Mouse (Mus musculus) T-helper 17 cell (primary cell): Measurements from ENCODE around the gene Gpn2.

ENCODE experiments used
- in situ Hi-C, 2 experiments: fragments of 300-600 bp; cut with MboI, MseI; formaldehyde crosslinking; loops; 1 replicate in 1 of 2; 2 replicates in 1 of 2; pipeline ENCODE4 v1.15.1; 2025; ENCODE audit warnings: high pct_unique_total_duplicates in 2 of 2

Gpn2 gene

GRCm38 (mm10) chr4:133592570-133592969, 8.4 kb downstream of the Gpn2 start:
- in situ Hi-C loops, result loop anchor here (5.0 to 10.0 kb wide), 2 partner anchors 52 to 240 kb away; no protein-coding TSS in a partner anchor

GRCm38 (mm10) chr4:133595538-133595937, 11.4 kb downstream of the Gpn2 start:
- in situ Hi-C loops, result loop anchor here (10.0 kb wide), 1 partner anchor 49 kb away; no protein-coding TSS in a partner anchor

DNA sequence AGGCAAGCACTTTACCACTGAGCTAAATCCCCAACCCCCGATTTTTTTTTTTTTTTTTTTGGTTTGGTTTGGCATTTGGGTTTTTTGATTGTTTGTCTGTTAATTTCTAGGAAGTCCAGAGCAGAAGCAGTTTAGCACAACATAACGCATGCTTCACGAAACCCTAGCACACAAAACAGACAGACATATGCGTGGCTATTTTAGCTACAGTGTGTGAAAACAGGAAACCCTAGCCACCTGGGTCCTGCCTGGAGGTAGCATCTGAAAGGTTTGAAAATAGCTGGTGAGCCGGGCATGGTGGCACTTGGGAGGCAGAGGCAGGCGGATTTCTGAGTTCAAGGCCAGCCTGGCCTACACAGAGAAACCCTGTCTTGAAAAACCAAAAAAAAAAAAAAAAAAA, 11.9 kb downstream of the Gpn2 start:
- in situ Hi-C loops, result loop anchor here (10.0 kb wide), 1 partner anchor 49 kb away; no protein-coding TSS in a partner anchor

DNA sequence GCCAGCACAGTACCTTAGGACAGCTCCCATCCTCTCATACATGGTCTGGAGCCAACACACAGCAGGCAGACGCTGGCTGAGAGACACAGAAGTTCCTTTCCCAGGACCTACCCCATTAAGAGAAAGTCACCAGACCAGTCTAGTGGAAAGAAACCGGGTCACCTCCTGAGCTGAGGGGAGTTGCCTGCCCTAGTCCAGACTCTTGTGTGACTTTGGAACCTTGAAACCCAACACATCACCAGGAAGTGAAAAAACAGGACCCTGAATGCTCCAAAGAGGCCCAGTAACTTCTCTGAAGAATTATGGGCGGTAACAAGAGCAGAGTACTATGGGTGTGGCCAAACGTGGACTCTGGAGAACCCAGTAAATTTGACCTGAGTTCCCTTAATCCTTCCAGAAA, 14.5 kb downstream of the Gpn2 start:
- in situ Hi-C loops, result loop anchor here (10.0 kb wide), 1 partner anchor 46 kb away; no protein-coding TSS in a partner anchor

- in situ Hi-C loops, result loop anchor here (10.0 kb wide), 1 partner anchor 46 kb away; no protein-coding TSS in a partner anchor
Measured at GRCm38 (mm10) chr4:133599116-133599515, 15.0 kb downstream of the Gpn2 start.

- in situ Hi-C loops, result loop anchor here (10.0 kb wide), 1 partner anchor 45 kb away; no protein-coding TSS in a partner anchor
Measured at GRCm38 (mm10) chr4:133599571-133600073, 15.5 kb downstream of the Gpn2 start.

GRCm38 (mm10) chr4:133600306-133600705, 16.1 kb downstream of the Gpn2 start:
- in situ Hi-C loops, result no loop called here

DNA sequence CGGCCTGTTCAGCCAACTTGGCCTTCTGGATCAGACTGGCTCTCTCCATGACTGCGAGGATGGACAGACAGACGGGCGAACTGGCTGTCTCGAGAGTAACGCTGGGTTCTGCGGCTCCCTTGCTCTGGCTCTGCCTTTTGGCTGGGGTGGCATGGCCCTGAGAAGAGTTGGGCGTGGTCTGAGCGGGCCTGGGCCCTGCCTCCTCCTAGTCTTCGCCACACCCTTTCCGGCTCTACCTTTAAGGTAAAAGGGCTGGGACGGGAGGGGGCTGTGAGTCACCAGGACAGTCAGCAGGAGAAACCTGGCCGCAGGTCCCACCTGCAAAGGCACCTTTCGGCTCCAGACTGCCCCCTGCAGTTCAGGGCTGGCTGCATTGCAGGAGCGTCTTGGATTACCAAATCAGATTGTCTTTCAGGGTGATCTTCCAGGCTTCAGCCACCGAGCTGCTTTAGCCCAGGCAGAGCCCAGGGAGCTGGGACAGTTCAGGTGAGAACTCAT, 17.6 kb downstream of the Gpn2 start, which contains the start of gene Sfn:
Gene Sfn, minus strand, starts transcription at position 448 of the 498 bp plus-strand sequence.
- in situ Hi-C loops, result no loop called here

DNA sequence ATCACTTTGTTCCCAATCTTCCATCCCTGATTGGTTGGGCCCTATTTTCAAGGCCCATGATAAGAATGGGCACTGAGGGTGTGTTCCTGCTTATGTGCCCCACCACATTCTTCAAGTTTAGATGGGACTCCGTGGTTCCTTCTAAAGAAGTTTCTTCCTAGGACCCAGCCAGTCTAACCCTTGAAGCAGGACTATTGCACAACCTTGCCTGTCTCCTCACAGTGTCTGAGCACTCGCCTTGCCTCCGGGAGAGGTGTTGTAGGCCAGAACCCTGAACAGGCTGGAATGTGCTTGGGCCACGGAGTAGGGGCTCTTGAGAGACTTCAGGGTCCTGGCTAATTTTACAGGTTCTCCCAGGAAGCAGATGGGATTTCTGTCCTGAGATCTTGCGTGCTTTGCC, 18.9 kb downstream of the Gpn2 start:
- in situ Hi-C loops, result no loop called here

- in situ Hi-C loops, result no loop called here
Measured at GRCm38 (mm10) chr4:133604175-133604574, 20.0 kb downstream of the Gpn2 start.

- in situ Hi-C loops, result no loop called here
Measured at GRCm38 (mm10) chr4:133604856-133605255, 20.7 kb downstream of the Gpn2 start.

DNA sequence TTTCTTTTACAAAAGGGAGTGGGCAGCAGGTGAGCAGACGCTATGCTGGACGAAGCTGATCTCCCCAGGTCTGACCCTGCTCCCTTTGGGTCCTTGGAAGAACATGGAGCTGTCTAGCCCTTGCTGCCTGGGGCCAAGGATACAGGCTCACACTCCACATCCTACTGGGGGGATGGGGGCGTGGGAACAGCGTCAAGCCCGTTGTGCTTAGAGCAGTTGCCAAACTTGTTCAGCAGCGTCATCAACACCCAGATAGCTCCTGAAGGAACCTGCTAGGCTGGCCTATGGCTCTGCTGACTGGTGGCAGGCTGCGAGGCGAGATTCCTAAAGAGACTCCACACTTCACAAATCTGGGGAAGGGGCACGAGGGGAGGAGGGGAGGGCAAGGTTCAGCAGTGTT, 21.2 kb downstream of the Gpn2 start:
- in situ Hi-C loops, result no loop called here

- in situ Hi-C loops, result no loop called here
Measured at GRCm38 (mm10) chr4:133607284-133607683, 23.1 kb downstream of the Gpn2 start.

DNA sequence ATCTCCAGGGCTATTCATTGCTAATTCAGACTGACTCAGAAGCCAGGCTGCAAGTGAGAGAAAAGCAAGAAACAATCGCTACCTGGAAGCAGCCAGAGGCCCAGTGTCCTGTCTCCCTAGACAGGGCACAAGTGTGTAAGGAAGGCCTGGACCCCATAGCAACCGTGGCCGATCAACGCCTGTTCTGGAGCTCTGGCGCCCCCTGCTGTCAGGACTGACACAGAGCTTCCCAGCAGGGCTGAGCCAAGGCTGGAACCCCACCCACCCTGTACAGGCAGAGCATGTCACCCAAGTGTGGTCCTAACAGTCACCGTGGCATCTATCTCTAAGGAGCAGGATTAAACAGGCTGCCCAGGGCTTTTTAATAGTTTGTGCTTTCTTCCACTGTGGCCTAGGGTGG, 25.6 kb downstream of the Gpn2 start:
- in situ Hi-C loops, result loop anchor here in 1 of 2 experiments (10.0 kb wide), 1 partner anchor 635 kb away; the partner anchor contains the start of gene Fgr

GRCm38 (mm10) chr4:133611815-133612214, 27.7 kb downstream of the Gpn2 start:
- in situ Hi-C loops, result loop anchor here in 1 of 2 experiments (10.0 kb wide), 1 partner anchor 637 kb away; the partner anchor contains the start of gene Fgr

DNA sequence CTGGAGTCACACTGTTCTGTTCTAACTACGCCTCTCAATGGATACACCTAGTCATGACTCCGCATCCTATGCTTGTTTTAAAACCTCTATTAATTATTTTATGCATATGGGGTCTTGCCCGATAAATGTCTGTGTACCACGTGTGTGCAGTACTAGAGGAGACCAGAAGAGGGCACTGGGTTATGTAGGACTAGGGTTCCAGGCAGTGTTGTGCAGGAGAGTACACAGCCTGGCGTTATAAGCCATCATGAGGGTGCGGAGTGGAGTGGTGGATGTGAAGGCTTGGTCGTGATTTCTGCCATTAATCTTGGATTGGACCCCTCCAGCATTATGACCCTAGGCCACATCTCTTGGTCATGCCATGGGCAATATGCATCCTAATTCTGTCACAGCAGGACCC, 28.3 kb downstream of the Gpn2 start:
- in situ Hi-C loops, result loop anchor here in 1 of 2 experiments (10.0 kb wide), 1 partner anchor 638 kb away; the partner anchor contains the start of gene Fgr

DNA sequence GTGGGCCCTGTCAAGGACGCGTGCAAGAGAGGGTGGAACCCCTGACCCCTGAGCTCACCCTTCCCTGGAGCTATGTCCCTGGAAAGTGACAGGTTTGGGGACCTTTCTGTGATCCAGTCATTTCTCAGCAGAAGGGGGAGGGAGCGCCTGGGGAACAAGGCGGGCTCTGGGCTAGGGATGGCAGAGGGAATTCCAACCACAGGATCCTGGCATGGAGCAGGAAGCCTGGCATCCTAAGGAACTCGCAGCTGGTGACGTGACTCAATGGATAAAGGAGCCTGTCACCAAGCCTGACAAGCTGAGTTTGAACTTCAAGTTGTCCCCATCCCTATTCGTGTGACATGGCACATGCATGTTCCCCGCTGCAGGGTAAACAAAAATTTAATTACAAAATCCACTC, 28.9 kb downstream of the Gpn2 start:
- in situ Hi-C loops, result loop anchor here in 1 of 2 experiments (10.0 kb wide), 1 partner anchor 638 kb away; the partner anchor contains the start of gene Fgr

GRCm38 (mm10) chr4:133613867-133614266, 29.7 kb downstream of the Gpn2 start:
- in situ Hi-C loops, result loop anchor here in 1 of 2 experiments (10.0 kb wide), 1 partner anchor 639 kb away; the partner anchor contains the start of gene Fgr

- in situ Hi-C loops, result loop anchor here in 1 of 2 experiments (10.0 kb wide), 1 partner anchor 640 kb away; the partner anchor contains the start of gene Fgr
Measured at GRCm38 (mm10) chr4:133614274-133614761, 30.2 kb downstream of the Gpn2 start.

DNA sequence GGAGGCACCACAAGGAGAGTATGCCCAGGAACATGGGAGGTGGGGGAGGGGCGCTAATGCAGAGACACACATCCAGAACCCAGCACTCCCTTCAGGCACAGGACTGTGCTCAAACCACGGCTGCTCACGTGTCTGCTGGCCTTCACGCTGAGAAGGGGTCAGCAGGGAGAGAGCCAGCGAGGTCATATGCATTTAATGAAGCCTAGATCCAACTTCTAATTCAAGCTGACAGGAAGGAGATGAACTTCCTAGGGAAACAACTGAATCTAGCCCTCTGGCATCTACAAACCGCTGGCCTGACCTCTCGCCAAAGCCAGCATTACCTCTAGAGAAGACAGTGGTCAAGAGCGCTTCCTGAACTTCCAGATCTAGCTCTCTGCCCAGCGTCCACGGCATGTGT, 31.3 kb downstream of the Gpn2 start:
- in situ Hi-C loops, result loop anchor here in 1 of 2 experiments (10.0 kb wide), 1 partner anchor 641 kb away; the partner anchor contains the start of gene Fgr

GRCm38 (mm10) chr4:133617936-133618335, 33.8 kb downstream of the Gpn2 start:
- in situ Hi-C loops, result loop anchor here in 1 of 2 experiments (10.0 kb wide), 1 partner anchor 643 kb away; the partner anchor contains the start of gene Fgr

GRCm38 (mm10) chr4:133619473-133620136, 35.4 kb downstream of the Gpn2 start:
- in situ Hi-C loops, result loop anchor here in 1 of 2 experiments (10.0 kb wide), 1 partner anchor 645 kb away; the partner anchor contains the start of gene Fgr
